Mouse (Mus musculus) lung, adult 2 months (tissue): ENCODE data around the gene Tnf.

Source experiments
- CTCF ChIP-seq: fragments of 200-500 bp; IDR thresholded peaks from 2 replicates; pipeline ENCODE4 v1.5.1; 2011; ENCODE audit warnings: mild to moderate bottlenecking, low read length, control low read depth; ENCODE audit not compliant: insufficient read depth
- POLR2A ChIP-seq: fragments of 200-500 bp; IDR thresholded peaks from 2 replicates; pipeline ENCODE4 v1.6.1; 2011; ENCODE audit warnings: low read depth, mild to moderate bottlenecking, control low read depth, low read length, borderline replicate concordance; ENCODE audit errors: extremely low read depth

DNA sequence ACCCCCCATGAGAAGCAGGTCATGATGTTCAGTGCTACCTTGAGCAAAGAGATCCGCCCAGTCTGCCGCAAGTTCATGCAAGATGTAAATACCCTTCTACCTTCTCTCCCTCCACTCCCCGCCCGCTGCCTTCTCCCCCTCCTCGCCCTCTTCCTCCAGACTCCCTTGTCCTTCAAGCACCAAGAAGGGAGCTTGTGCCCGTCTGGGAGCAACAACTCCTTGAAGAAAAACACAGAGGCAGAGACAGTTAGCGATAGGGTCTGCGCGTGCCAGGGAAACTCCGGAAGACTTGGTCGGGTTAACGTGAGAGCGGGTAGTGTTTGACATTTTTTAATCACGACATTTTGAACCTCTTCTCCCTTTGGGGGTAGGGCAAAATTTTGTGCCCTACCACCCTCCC, 47.2 kb upstream of the Tnf start:
- no peak for TF ChIP-seq CTCF
- TF ChIP-seq POLR2A: no peak
